Mouse (Mus musculus): ENCODE measurements around the gene 4930433I11Rik.
A peak's percentile ranks its signal among the peaks of the same experiment; 100 is the strongest.
"Not testable (repeated sequence)": the region's sequence is repeated elsewhere in the genome, so short reads cannot be mapped to it uniquely, and the experiment has no call there.

The 4930433I11Rik gene

GRCm38 (mm10) chr7:40987243-40987642, at the start of gene 4930433I11Rik:
Gene 4930433I11Rik (plus strand): TSS chr7:40987543.
- DNase-seq: no peak

DNA sequence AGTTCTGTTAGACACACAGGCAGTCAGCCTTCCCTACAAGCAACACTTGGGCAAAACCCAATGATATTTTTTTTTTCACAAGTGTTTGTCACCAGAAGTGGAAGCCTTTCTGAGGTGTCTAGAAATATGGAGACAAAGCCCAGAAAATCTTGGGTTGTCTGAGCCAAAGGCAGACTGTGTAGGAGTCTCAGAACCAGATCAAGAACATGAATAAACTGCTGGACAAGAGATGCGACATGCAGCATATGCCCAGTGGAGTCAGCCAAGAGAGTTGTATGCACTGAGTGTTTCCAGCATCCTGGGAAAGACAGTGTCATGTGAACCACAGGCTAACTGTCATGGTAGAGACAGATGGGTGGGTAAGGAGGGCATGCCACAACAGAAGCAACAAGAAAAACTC, 48.0 kb upstream of the 4930433I11Rik start:
- DNase-seq: no peak

- peak; percentile 7 for DNase-seq
Measured at GRCm38 (mm10) chr7:40942233-40942935, 45.0 kb upstream of the 4930433I11Rik start.

- DNase-seq: not testable (repeated sequence)
Measured at GRCm38 (mm10) chr7:41032419-41032818, 45.1 kb downstream of the 4930433I11Rik start, which contains the start of gene Gm4884. Gene Gm4884 (plus strand): TSS chr7:41032719.

DNA sequence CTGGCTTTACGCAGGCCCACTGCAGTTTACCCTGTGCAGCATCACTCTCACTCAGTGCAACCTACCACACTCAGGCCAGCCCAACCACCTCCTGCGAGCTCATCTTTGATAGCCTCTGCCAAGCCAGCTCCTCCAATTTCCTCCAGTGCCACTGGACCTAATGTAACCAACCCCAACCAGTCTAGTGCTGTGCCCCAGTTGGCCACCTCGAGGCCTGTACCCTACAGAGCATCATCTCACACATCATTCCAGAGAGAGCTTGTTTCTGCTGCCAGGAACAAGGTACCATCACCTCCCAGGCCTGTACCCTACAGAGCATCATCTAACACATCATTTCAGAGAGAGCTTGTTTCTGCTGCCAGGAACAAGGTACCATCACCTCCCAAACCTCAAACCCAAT, 56.7 kb downstream of the 4930433I11Rik start:
- DNase-seq: not testable (repeated sequence)

All from kidney, postnatal 14 days (tissue).